Mouse (Mus musculus) hindbrain, embryonic 11.5 days (tissue): ENCODE results near the gene Brf1. TPM values are rescaled to one million over a fixed set of nuclear protein-coding genes. Genes with fewer than 3 reads are reported as not detected.

Experiments
- ATAC-seq: fragments of 200-750 bp; cut with Nextera tagmentation; 2 replicates; pipeline ENCODE4 v1.8.0; 2017; ENCODE audit warnings: mild to moderate bottlenecking, moderate TSS enrichment, moderate library complexity; ENCODE audit not compliant: low FRiP score
- DNase-seq: peaks from one replicate; pipeline ENCODE4 v3.0.0-alpha.2; 2015; ENCODE audit warnings: low spot score
- H3K27ac ChIP-seq: fragments of 300-500 bp; sonication (generic); 2 replicates; pipeline ENCODE4 v1.5.1; 2014; ENCODE audit warnings: mild to moderate bottlenecking, low read depth, low read length
- H3K27me3 ChIP-seq: fragments of 300-500 bp; sonication (generic); 2 replicates; pipeline ENCODE4 v1.6.1; 2014; ENCODE audit warnings: mild to moderate bottlenecking, low read length, moderate library complexity, mixed read lengths; ENCODE audit not compliant: control insufficient read depth, insufficient read depth
- H3K36me3 ChIP-seq: fragments of 300-500 bp; sonication (generic); 2 replicates; pipeline ENCODE4 v1.6.1; 2014; ENCODE audit warnings: mild to moderate bottlenecking, low read length, moderate library complexity, mixed read lengths; ENCODE audit not compliant: control insufficient read depth, insufficient read depth
- H3K4me1 ChIP-seq: fragments of 300-500 bp; sonication (generic); replicated peaks from 2 replicates; pipeline ENCODE4 v1.6.1; 2014; ENCODE audit warnings: low read length, mixed read lengths; ENCODE audit not compliant: control insufficient read depth, insufficient read depth
- H3K4me2 ChIP-seq: fragments of 300-500 bp; sonication (generic); replicated peaks from 2 replicates; pipeline ENCODE4 v1.6.1; 2014; ENCODE audit warnings: mild to moderate bottlenecking, low read depth, low read length
- H3K4me3 ChIP-seq: fragments of 300-500 bp; sonication (generic); 2 replicates; pipeline ENCODE4 v1.5.1; 2014; ENCODE audit warnings: low read depth, low read length
- H3K9ac ChIP-seq: fragments of 300-500 bp; sonication (generic); 2 replicates; pipeline ENCODE4 v1.6.1; 2014; ENCODE audit warnings: low read depth, low read length
- H3K9me3 ChIP-seq: fragments of 300-500 bp; sonication (generic); 2 replicates; pipeline ENCODE4 v1.6.1; 2016; ENCODE audit warnings: low read length; ENCODE audit not compliant: control insufficient read depth
- WGBS: fragments of 180-500 bp; shearing (Covaris S2); extraction: QIAGEN DNeasy Blood & Tissue Kit; methylation state at CpG from one replicate; pipeline ENCODE4 v1.1.7; 2014; 5-methylcytosine and 5-hydroxymethylcytosine counted together
- polyA plus RNA-seq: library from polyadenylated mRNA; unstranded; fragments of >200 nt; fragmentation: Nextera tagmentation; extraction: Ambion mirVana; gene quantifications from 2 replicates; pipeline ENCODE4 v1.2.1, GENCODE M21; 2014

Gene Brf1
- polyA plus RNA-seq, 1 experiment from 2014 or later, result 57.8 TPM

GRCm38 (mm10) chr12:112917906-112918305 is 82.6 kb downstream of the Brf1 start:
- WGBS, result 53% methylated on average over 8 of the region's 8 CpGs
- H3K36me3 ChIP-seq, result no peaks in the 10 kb centered on the region
- no peak for ATAC-seq
- H3K9me3 ChIP-seq, result no peaks in the 10 kb centered on the region
- H3K4me3 ChIP-seq, result no peak overlapping the region
- H3K27me3 ChIP-seq, result no peaks in the 10 kb centered on the region
- no peak overlapping the region for H3K27ac ChIP-seq
- no peak overlapping the region for H3K9ac ChIP-seq
- no peak for DNase-seq
- peaks cover 7% of the 10 kb centered on the region; the same call in 1 of the 2 replicates for H3K4me1 ChIP-seq
- no peak overlapping the region for H3K4me2 ChIP-seq

DNA sequence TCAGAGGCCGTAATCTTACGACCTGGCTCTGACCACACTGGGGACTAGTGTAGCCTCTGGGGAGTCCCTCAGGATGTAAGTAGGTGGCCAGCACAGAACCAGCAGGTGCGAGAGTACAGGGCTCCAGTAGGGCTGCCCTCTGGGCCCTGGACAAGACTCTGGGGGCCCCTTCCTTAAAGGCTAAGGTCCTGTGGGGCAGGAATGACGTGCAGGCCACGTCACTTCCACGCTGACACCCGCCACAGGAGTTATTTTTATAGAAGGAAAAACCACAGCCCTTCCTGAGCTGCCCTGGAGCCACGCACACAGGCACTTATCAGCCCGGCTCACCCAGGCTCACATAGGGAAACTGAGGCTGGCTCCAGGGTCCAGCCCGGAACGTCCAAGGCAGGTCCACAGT is 83.0 kb downstream of the Brf1 start:
- ATAC-seq (no peak), DNase-seq (no peak)
- H3K4me2 ChIP-seq, result no peak overlapping the region
- H3K27me3 ChIP-seq, result no peaks in the 10 kb centered on the region
- no peaks in the 10 kb centered on the region for H3K36me3 ChIP-seq
- peaks cover 3% of the 10 kb centered on the region; the same call in 1 of the 2 replicates for H3K4me1 ChIP-seq
- no peak overlapping the region for H3K4me3 ChIP-seq
- H3K9ac ChIP-seq, result no peak overlapping the region
- WGBS, result 86% methylated on average over 11 of the region's 11 CpGs
- no peak overlapping the region for H3K27ac ChIP-seq
- no peaks in the 10 kb centered on the region for H3K9me3 ChIP-seq

DNA sequence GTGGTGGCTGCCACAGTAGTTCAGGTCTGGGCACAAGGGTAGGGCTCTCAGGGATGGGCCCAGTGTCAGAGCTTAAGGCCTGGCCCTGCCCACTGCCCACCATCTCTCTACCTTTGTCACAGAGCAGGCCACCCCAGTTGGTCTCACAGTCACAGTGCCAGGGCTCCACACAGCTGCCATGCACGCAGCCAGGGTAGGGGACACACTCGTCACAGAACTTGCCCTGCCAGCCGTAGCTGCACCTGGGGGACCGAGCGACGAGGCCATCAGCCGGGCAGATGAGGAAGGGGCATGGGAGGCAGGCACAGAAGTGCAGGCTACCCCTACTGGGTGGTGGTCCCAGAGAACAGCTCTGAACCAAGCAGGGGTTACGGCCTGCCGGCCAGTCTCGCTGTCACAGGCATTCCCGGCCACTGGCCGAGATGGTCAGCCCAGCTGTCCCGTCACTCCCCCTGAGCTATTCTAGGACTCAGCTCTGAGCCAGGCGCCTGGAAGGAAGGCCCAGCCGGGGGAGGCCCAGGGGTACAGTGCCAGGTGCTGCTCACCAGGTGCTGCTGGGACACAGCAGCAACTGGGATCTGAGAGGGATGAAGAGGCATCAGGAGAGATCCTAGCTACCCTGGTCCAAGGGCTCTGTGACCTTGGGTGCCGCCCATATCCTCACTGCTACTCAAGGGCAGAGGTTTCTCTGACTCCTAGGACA is 83.7 kb downstream of the Brf1 start:
- no peak overlapping the region for H3K27ac ChIP-seq
- H3K36me3 ChIP-seq, result no peaks in the 10 kb centered on the region
- H3K9me3 ChIP-seq, result no peaks in the 10 kb centered on the region
- ATAC-seq (no peak), DNase-seq (no peak)
- H3K4me3 ChIP-seq, result no peak overlapping the region
- no peak overlapping the region for H3K4me2 ChIP-seq
- WGBS, result 87% methylated on average over 16 of the region's 16 CpGs
- no peak overlapping the region for H3K9ac ChIP-seq
- no peaks in the 10 kb centered on the region for H3K4me1 ChIP-seq
- H3K27me3 ChIP-seq, result no peaks in the 10 kb centered on the region

DNA sequence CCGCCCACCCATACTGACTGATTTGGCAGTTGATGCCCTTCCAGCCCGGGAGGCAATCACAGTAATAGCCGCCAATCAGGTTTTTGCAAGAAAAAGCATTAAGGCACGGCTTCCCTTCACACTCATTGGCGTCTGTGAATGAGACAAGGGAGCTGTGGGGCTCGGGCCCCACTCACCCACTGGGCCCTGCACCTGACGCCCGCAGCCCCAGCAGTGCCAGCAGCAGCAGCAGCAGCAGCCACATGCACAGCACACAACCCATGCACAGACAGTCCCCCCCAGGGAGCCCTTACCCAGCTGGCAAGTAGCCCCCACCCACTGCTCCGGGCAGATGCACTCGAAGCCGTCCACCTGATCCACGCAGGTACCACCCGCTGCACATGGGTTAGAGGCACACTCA is 84.9 kb downstream of the Brf1 start:
- no peak overlapping the region for H3K9ac ChIP-seq
- no peak overlapping the region for H3K27ac ChIP-seq
- 76% methylated on average over 13 of the region's 13 CpGs for WGBS
- no peak overlapping the region for H3K4me2 ChIP-seq
- H3K36me3 ChIP-seq, result no peaks in the 10 kb centered on the region
- no peak overlapping the region for H3K4me3 ChIP-seq
- H3K9me3 ChIP-seq, result no peaks in the 10 kb centered on the region
- no peaks in the 10 kb centered on the region for H3K4me1 ChIP-seq
- no peak for ATAC-seq
- no peaks in the 10 kb centered on the region for H3K27me3 ChIP-seq
- DNase-seq, result no peak

DNA sequence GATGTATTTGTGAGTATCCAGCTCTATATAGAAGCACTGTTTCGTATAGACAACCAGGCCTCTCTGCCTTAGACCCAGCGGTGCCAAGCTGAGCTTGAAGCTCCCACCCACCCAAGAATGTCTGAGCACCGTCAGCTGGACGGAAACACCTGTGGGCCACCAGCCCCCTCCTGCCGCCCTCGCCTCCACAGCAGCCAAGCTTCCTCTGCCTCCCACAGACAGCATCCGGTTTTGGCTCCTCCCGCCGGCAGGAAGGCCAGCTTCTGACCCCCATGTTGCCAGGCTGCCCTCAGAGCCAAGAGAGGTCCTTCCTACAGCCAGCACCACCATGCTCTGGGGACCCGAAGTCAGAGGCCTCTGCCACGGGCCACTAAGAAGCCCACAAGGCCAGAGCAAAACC is 86.0 kb downstream of the Brf1 start:
- Histone ChIP-seq H3K27ac (no peak overlapping the region), H3K4me1 (no peaks in the 10 kb centered on the region), H3K27me3 (no peaks in the 10 kb centered on the region), H3K36me3 (no peaks in the 10 kb centered on the region), H3K9me3 (no peaks in the 10 kb centered on the region), H3K9ac (no peak overlapping the region), H3K4me2 (no peak overlapping the region), H3K4me3 (no peak overlapping the region)
- no peak for DNase-seq
- no peak for ATAC-seq
- WGBS, result 80% methylated on average over 11 of the region's 11 CpGs

DNA sequence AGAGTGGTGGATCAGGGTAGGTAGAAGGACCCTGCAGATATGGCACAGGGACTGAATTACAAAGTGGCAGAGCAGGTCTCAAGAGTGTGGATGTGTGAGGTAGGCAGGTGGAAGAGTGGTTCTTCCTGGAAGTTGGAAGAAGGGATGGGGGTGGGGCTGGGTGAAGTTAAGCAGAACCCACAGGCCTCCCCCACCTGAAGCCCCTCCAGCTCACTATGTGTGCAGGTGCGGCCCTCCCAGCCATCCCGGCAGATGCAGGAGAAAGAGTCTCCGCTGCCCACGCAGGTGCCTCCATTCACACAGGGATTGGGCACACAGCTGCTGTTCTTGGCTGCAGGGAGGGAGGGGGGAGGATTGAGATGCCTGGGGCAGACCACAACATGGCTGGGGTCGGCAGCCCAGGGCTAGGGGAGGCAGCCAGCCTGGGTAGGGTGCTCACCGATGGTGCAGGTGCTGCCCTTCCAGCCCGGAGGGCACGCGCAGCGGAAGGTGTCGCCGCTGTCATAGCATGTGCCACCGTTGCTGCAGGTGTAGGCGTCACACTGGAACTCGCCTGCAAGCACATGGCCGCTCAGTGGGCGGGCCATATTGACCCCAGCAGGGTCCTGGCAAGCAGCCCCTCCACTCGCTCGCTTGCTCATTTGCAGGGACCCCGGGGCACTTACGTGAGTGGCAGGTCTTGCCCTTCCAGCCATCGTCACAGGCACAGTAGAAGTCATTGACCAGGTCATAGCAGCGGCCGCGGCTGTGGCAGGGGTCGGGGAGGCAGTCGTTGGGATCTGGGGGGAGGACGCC is 87.4 kb downstream of the Brf1 start:
- H3K4me3 ChIP-seq, result no peak overlapping the region
- WGBS, result 80% methylated on average over 28 of the region's 28 CpGs
- no peaks in the 10 kb centered on the region for H3K4me1 ChIP-seq
- H3K9me3 ChIP-seq, result no peaks in the 10 kb centered on the region
- no peaks in the 10 kb centered on the region for H3K36me3 ChIP-seq
- no peak for DNase-seq
- H3K4me2 ChIP-seq, result no peak overlapping the region
- ATAC-seq, result no peak
- no peak overlapping the region for H3K9ac ChIP-seq
- no peaks in the 10 kb centered on the region for H3K27me3 ChIP-seq
- H3K27ac ChIP-seq, result no peak overlapping the region

DNA sequence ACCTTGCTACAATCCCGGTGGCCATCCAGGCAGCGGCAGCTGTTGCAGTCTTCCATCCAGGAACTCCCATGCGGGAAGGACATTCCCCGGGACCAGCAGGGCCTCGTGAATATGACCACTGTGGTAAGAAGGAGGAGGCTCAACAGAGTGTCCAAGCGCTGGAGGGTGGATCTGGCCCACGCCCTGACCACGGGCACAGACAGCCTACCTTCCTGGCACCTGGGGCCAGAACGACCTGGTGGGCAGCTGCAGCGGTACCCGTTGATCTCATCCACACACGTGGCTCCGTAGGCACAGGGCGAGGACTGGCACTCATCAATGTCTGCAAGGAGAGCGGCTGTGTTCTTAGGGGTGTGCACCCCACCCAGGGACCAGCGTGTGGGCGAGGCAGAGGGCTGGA is 88.8 kb downstream of the Brf1 start:
- WGBS, result 89% methylated on average over 17 of the region's 17 CpGs
- H3K36me3 ChIP-seq, result no peaks in the 10 kb centered on the region

More for the DNA sequence above, 88.8 kb downstream of the Brf1 start:
- Histone ChIP-seq H3K9me3 (no peaks in the 10 kb centered on the region), H3K9ac (no peak overlapping the region), H3K27me3 (no peaks in the 10 kb centered on the region), H3K27ac (no peak overlapping the region), H3K4me2 (no peak overlapping the region), H3K4me3 (no peak overlapping the region), H3K4me1 (no peaks in the 10 kb centered on the region)
- no peak for ATAC-seq
- DNase-seq, result no peak
